Mouse (Mus musculus): Measurements from ENCODE around the gene Adamts14.

Adamts14 gene

GRCm38 (mm10) chr10:61231756-61232155 lies 41.5 kb downstream of the Adamts14 start:
- no peak for DNase-seq (ENCODE audit: low spot score)

GRCm38 (mm10) chr10:61226784-61227396 lies 46.3 kb downstream of the Adamts14 start:
- DNase-seq (ENCODE audit: low spot score) = no peak

GRCm38 (mm10) chr10:61225694-61226093 lies 47.5 kb downstream of the Adamts14 start:
- DNase-seq (ENCODE audit: low spot score) = no peak

GRCm38 (mm10) chr10:61219318-61219717 lies 53.9 kb downstream of the Adamts14 start:
- DNase-seq (ENCODE audit: low spot score) = no peak

- DNase-seq (ENCODE audit: low spot score) = no peak
Observed at GRCm38 (mm10) chr10:61216163-61216562, 57.1 kb downstream of the Adamts14 start.

GRCm38 (mm10) chr10:61215658-61216057 lies 57.6 kb downstream of the Adamts14 start:
- DNase-seq (ENCODE audit: low spot score) = no peak

- no peak for DNase-seq (ENCODE audit: low spot score)
Observed at GRCm38 (mm10) chr10:61212817-61213216, 60.4 kb downstream of the Adamts14 start.

- peak; percentile 82 for DNase-seq (ENCODE audit: low spot score)
Observed at GRCm38 (mm10) chr10:61211743-61212142, 61.5 kb downstream of the Adamts14 start.

GRCm38 (mm10) chr10:61211105-61211504 lies 62.1 kb downstream of the Adamts14 start:
- DNase-seq (ENCODE audit: low spot score) = no peak

- DNase-seq (ENCODE audit: low spot score) = no peak
Observed at GRCm38 (mm10) chr10:61208114-61208684, 65.0 kb downstream of the Adamts14 start.

- DNase-seq (ENCODE audit: low spot score) = no peak
Observed at GRCm38 (mm10) chr10:61203930-61204329, 69.3 kb downstream of the Adamts14 start.

GRCm38 (mm10) chr10:61201596-61202318 lies 71.5 kb downstream of the Adamts14 start:
- DNase-seq (ENCODE audit: low spot score) = no peak

- no peak for DNase-seq (ENCODE audit: low spot score)
Observed at GRCm38 (mm10) chr10:61200998-61201397, 72.2 kb downstream of the Adamts14 start.

- DNase-seq (ENCODE audit: low spot score) = no peak
Observed at GRCm38 (mm10) chr10:61200232-61200820, 72.9 kb downstream of the Adamts14 start.

- peak; percentile 84 for DNase-seq (ENCODE audit: low spot score)
Observed at GRCm38 (mm10) chr10:61199566-61200213, 73.5 kb downstream of the Adamts14 start.

- DNase-seq (ENCODE audit: low spot score) = no peak
Observed at GRCm38 (mm10) chr10:61195718-61196291, 77.4 kb downstream of the Adamts14 start.

- DNase-seq (ENCODE audit: low spot score) = no peak
Observed at GRCm38 (mm10) chr10:61195216-61195615, 78.0 kb downstream of the Adamts14 start.

- DNase-seq (ENCODE audit: low spot score) = no peak
Observed at GRCm38 (mm10) chr10:61194611-61195010, 78.6 kb downstream of the Adamts14 start.

- no peak for DNase-seq (ENCODE audit: low spot score)
Observed at GRCm38 (mm10) chr10:61188010-61188409, 85.2 kb downstream of the Adamts14 start.

- DNase-seq (ENCODE audit: low spot score) = no peak
Observed at GRCm38 (mm10) chr10:61187001-61187400, 86.2 kb downstream of the Adamts14 start.

- DNase-seq (ENCODE audit: low spot score) = no peak
Observed at GRCm38 (mm10) chr10:61179927-61180326, 93.3 kb downstream of the Adamts14 start.

GRCm38 (mm10) chr10:61178687-61179086 lies 94.6 kb downstream of the Adamts14 start:
- DNase-seq (ENCODE audit: low spot score) = no peak

All from testis, postnatal 10 days (tissue).